Mouse (Mus musculus) left cerebral cortex, postnatal 14 days (tissue): Measurements from ENCODE around the gene Haus5. TPM values are rescaled to one million over a fixed set of nuclear protein-coding genes. Genes with fewer than 3 reads are reported as not detected.

Source experiments
- total RNA-seq, 2 experiments: library from RNA; stranded (reverse); gene quantifications; 2 replicates each; pipeline ENCODE4 v1.2.3; 2021

Haus5 gene
- total RNA-seq, 2 experiments from 2014 or later: 5.9 to 6.5 TPM

Other genes with a start within 250 kb of the Haus5 start
- gene Hcst, start 245.1 kb downstream of the Haus5 start, total RNA-seq: 1 to 10 TPM in 1 of 2 experiments, not detected in 1; 2.6 TPM
- gene Nfkbid, start 243.3 kb downstream of the Haus5 start, total RNA-seq: 1 to 10 TPM; 2.8 to 4.2 TPM
- 1,000 to 10,000 TPM; 1,098 to 1,148 TPM for gene Aplp1, start 219.5 kb downstream of the Haus5 start, total RNA-seq
- 1 to 10 TPM; 6.1 to 8.0 TPM for gene Kirrel2, start 207.3 kb downstream of the Haus5 start, total RNA-seq
- under 1 TPM; 0.35 to 0.53 TPM for gene Nphs1, start 206.7 kb downstream of the Haus5 start, total RNA-seq
- gene Prodh2, start 171.4 kb downstream of the Haus5 start, total RNA-seq: not detected
- gene Arhgap33, start 129.9 kb downstream of the Haus5 start, total RNA-seq: 100 to 1,000 TPM; 233 to 246 TPM
- 10 to 100 TPM in 1 of 2 experiments, 1 to 10 TPM in 1; 5.3 to 10.8 TPM for gene Hspb6, start 112.8 kb downstream of the Haus5 start, total RNA-seq
- 1 to 10 TPM; 2.7 to 3.8 TPM for gene Proser3, start 112.7 kb downstream of the Haus5 start, total RNA-seq
- gene Lin37, start 105.2 kb downstream of the Haus5 start, total RNA-seq: 10 to 100 TPM; 37.5 to 39.0 TPM
- 10 to 100 TPM; 60.2 to 61.4 TPM for gene U2af1l4, start 101.7 kb downstream of the Haus5 start, total RNA-seq
- gene Gm49396, start 101.7 kb downstream of the Haus5 start, total RNA-seq: 1 to 10 TPM; 3.8 to 4.6 TPM
- gene Psenen, start 101.4 kb downstream of the Haus5 start, total RNA-seq: 10 to 100 TPM; 81.0 to 81.3 TPM
- 1 to 10 TPM; 1.1 to 1.6 TPM for gene Igflr1, start 99.6 kb downstream of the Haus5 start, total RNA-seq
- gene Kmt2b, start 76.3 kb downstream of the Haus5 start, total RNA-seq: 10 to 100 TPM; 48.5 to 49.0 TPM
- gene Zbtb32, start 66.1 kb downstream of the Haus5 start, total RNA-seq: not detected
- gene Upk1a, start 52.1 kb downstream of the Haus5 start, total RNA-seq: under 1 TPM; 0.32 to 0.48 TPM
- gene Cox6b1, start 38.8 kb downstream of the Haus5 start, total RNA-seq: 100 to 1,000 TPM; 783 to 807 TPM
- not detected for gene Etv2, start 29.1 kb downstream of the Haus5 start, total RNA-seq
- gene Rbm42, start 14.7 kb downstream of the Haus5 start, total RNA-seq: 10 to 100 TPM; 67.9 to 69.0 TPM
- gene Pmis2, start 6.6 kb upstream of the Haus5 start, total RNA-seq: not detected
- not detected for gene 2200002J24Rik, start 33.9 kb upstream of the Haus5 start, total RNA-seq
- gene Atp4a, start 47.2 kb upstream of the Haus5 start, total RNA-seq: 1 to 10 TPM in 1 of 2 experiments, under 1 TPM in 1; 0.78 to 1.0 TPM
- gene Tmem147, start 64.5 kb upstream of the Haus5 start, total RNA-seq: 100 to 1,000 TPM; 137 TPM
- not detected for gene Gapdhs, start 78.7 kb upstream of the Haus5 start, total RNA-seq
- 10 to 100 TPM in 1 of 2 experiments, 1 to 10 TPM in 1; 5.5 to 10.0 TPM for gene Sbsn, start 86.5 kb upstream of the Haus5 start, total RNA-seq
- gene Dmkn, start 98.8 kb upstream of the Haus5 start, total RNA-seq: 1 to 10 TPM; 3.6 to 4.2 TPM
- gene Krtdap, start 122.9 kb upstream of the Haus5 start, total RNA-seq: not detected
- gene Ffar2, start 158.8 kb upstream of the Haus5 start, total RNA-seq: under 1 TPM in 1 of 2 experiments, not detected in 1; 0.17 TPM
- gene Ffar3, start 191.2 kb upstream of the Haus5 start, total RNA-seq: under 1 TPM in 1 of 2 experiments, not detected in 1; 0.21 TPM
- gene Ffar1, start 196.6 kb upstream of the Haus5 start, total RNA-seq: not detected
- gene Cd22, start 215.3 kb upstream of the Haus5 start, total RNA-seq: not detected
- gene Mag, start 249.9 kb upstream of the Haus5 start, total RNA-seq: 100 to 1,000 TPM; 112 to 195 TPM